8 mouse cellular contexts compared by ENCODE assay signal in the genomic region with DNA sequence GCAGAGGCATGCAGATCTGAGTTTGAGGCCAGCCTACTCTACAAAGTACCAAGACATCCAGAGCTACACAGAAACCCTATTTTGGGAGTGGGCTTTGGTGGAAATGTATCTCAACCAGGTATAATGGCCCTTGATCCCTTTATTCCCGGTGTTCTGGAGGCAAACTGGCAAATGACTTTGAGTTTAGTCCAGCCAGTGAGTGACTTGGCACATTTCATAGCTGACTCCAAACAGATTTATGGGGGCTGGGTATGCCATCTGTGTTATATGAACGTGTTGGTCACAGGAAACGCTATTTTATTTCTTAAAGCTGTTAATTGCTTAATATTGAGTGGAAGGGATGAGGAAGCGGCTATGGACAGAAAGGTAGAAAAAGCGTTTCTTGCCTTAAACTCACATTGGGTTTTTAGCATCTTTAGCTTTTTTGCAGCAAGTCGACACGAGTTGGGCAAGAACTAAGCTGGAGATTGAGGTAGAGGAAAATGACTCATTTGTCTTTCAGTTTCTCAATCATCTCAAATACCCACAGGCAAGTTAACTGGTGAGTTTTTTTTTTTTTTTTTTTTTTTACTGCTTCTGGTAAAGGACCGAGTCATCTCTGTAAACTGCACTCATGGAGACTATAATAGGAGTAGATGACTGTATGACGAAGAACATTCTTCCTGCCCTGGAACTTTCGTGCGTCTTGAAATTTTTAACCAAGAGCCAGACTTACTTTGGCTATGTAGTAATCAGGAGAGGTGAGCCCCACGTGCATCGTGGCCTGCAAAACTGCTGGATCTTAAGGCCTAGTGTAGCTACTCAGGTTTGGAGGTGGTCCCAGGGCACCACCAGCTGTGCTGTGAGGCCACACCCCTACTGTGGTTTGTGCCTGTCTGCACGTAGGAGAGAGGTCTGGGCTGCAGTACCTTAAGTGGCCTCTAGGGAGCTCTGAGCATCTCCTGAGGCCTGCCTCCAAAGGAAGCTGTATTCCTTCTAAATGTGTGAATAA. TPM values are rescaled to one million over a fixed set of nuclear protein-coding genes. Genes with fewer than 3 reads are reported as not detected.
DNase-seq lines count a peak whose midpoint lies in the region; ATAC-seq and TF ChIP-seq lines count a peak whose summit lies in the region.

No protein-coding gene starts in this region.

- ATAC-seq in G1E (ENCODE audit: extremely low read depth, insufficient number of reproducible peaks, low FRiP score, poor library complexity, severe bottlenecking), result peak; percentile 56
- no peak for ATAC-seq in forebrain, embryonic 15.5 days (replicated peaks)
- ATAC-seq in lung, embryonic 15.5 days (ENCODE audit: borderline replicate concordance, extremely low read depth, low FRiP score, low TSS enrichment), result 0 out of 2 replicates have a peak, but pooled peaks have one; percentile 25

- H3K27me3 ChIP-seq in G1E (ENCODE audit: insufficient read depth, low read length), result no peaks in the 10 kb centered on the region
- H3K27me3 ChIP-seq in forebrain, embryonic 15.5 days, result no peaks in the 10 kb centered on the region
- H3K27me3 ChIP-seq in lung, embryonic 15.5 days, result no peaks in the 10 kb centered on the region
- H3K27me3 ChIP-seq in thymus, adult 2 months (ENCODE audit: control insufficient read depth, insufficient read depth, low read length), result no peaks in the 10 kb centered on the region

- TF ChIP-seq POLR2A in olfactory bulb, adult 2 months (IDR thresholded peaks at IDR 0.05; ENCODE audit: insufficient read depth, low read depth, low read length), result no peak
- no peak for TF ChIP-seq POLR2A in thymus, adult 2 months (IDR thresholded peaks at IDR 0.05; ENCODE audit: control insufficient read depth, extremely low read depth, insufficient read depth, low read length, poor library complexity)

- peak overlapping the region; percentile 98 for H3K27ac ChIP-seq in forebrain, embryonic 15.5 days (replicated peaks)
- peak overlapping the region; percentile 75 for H3K27ac ChIP-seq in lung, embryonic 15.5 days
- H3K27ac ChIP-seq in olfactory bulb, adult 2 months (ENCODE audit: insufficient read depth, low read depth, low read length), result no peak overlapping the region
- no peak overlapping the region for H3K27ac ChIP-seq in thymus, adult 2 months (ENCODE audit: control insufficient read depth, insufficient read depth, low read length)

- DNase-seq in G1E (ENCODE audit: low spot score), result peak; percentile 62
- peak; percentile 83 for DNase-seq in cerebellum, adult 11-12 months
- peak; percentile 83 to 90 for DNase-seq in heart, postnatal 14 days
- peak; percentile 86 for DNase-seq in layer of hippocampus, adult 11-12 months (ENCODE audit: low spot score)
- DNase-seq in thymus, adult 2 months, result peak; percentile 89

- peak; percentile 98 for TF ChIP-seq CTCF in G1E (IDR thresholded peaks at IDR 0.05; ENCODE audit: low read depth, low read length)
- peak; percentile 39; the same call in 1 of the 2 replicates for TF ChIP-seq CTCF in olfactory bulb, adult 2 months (IDR thresholded peaks at IDR 0.05; ENCODE audit: insufficient read depth, low read depth, low read length)
- peak; percentile 84; the same call in 1 of the 2 replicates for TF ChIP-seq CTCF in thymus, adult 2 months (IDR thresholded peaks at IDR 0.05; ENCODE audit: borderline replicate concordance, control insufficient read depth, extremely low read depth, insufficient read depth, low read length, poor library complexity)

- intact Hi-C loops in heart, postnatal 14 days (cut with DNase I), result loop anchor here (5.0 kb wide), 1 partner anchor 42 kb away; a partner anchor contains a TSS

- H3K9me3 ChIP-seq in G1E (replicated peaks), result no peaks in the 10 kb centered on the region
- H3K9me3 ChIP-seq in forebrain, embryonic 15.5 days, result no peaks in the 10 kb centered on the region
- H3K9me3 ChIP-seq in lung, embryonic 15.5 days, result no peaks in the 10 kb centered on the region

- peak overlapping the region; percentile 99 for H3K4me3 ChIP-seq in G1E (ENCODE audit: low read depth, low read length)
- peak overlapping the region; percentile 93 for H3K4me3 ChIP-seq in forebrain, embryonic 15.5 days
- H3K4me3 ChIP-seq in lung, embryonic 15.5 days, result peak overlapping the region; percentile 73
- H3K4me3 ChIP-seq in olfactory bulb, adult 2 months (ENCODE audit: insufficient read depth, low read depth, low read length), result no peak overlapping the region
- H3K4me3 ChIP-seq in thymus, adult 2 months (ENCODE audit: control insufficient read depth, insufficient read depth, low read length), result no peak overlapping the region

- H3K4me1 ChIP-seq in G1E (ENCODE audit: insufficient read depth, low read depth, low read length), result peaks cover 64% of the 10 kb centered on the region
- peaks cover 58% of the 10 kb centered on the region for H3K4me1 ChIP-seq in forebrain, embryonic 15.5 days
- H3K4me1 ChIP-seq in lung, embryonic 15.5 days, result peaks cover 56% of the 10 kb centered on the region
- H3K4me1 ChIP-seq in olfactory bulb, adult 2 months (ENCODE audit: control insufficient read depth, insufficient read depth, low read length), result peaks cover 25% of the 10 kb centered on the region
- H3K4me1 ChIP-seq in thymus, adult 2 months (replicated peaks; ENCODE audit: control insufficient read depth, insufficient read depth, low read length), result peaks cover 19% of the 10 kb centered on the region

- peak overlapping the region; percentile 90; the same call in 1 of the 2 replicates for H3K9ac ChIP-seq in forebrain, embryonic 15.5 days (replicated peaks)
- no peak overlapping the region for H3K9ac ChIP-seq in lung, embryonic 15.5 days

- H3K36me3 ChIP-seq in G1E (replicated peaks), result peaks cover 69% of the 10 kb centered on the region
- peaks cover 2% of the 10 kb centered on the region; the same call in 1 of the 2 replicates for H3K36me3 ChIP-seq in forebrain, embryonic 15.5 days
- peaks cover 15% of the 10 kb centered on the region for H3K36me3 ChIP-seq in lung, embryonic 15.5 days
- H3K36me3 ChIP-seq in thymus, adult 2 months (ENCODE audit: control insufficient read depth, insufficient read depth, low read length), result no peaks in the 10 kb centered on the region

- WGBS in forebrain, embryonic 15.5 days, result 15% methylated on average over 14 of the region's 14 CpGs
- WGBS in lung, embryonic 15.5 days, result 21% methylated on average over 14 of the region's 14 CpGs
- WGBS in olfactory bulb, adult 2 months, result 31% methylated on average over 14 of the region's 14 CpGs
- WGBS in thymus, adult 2 months, result 35% methylated on average over 14 of the region's 14 CpGs

- peak overlapping the region; percentile 77 for H3K4me2 ChIP-seq in forebrain, embryonic 15.5 days (replicated peaks)
- H3K4me2 ChIP-seq in lung, embryonic 15.5 days, result peak overlapping the region; percentile 60

RNA-seq across cellular contexts. Expression of a gene that starts 3.2 kb away (rescaled TPM):
- total RNA-seq in G1E (2014; fragmentation: Nextera tagmentation), result 434 and 515 TPM in 2 replicates
- total RNA-seq in G1E (2017), result 2,044 and 2,381 TPM in 2 replicates
- 1,891 and 2,295 TPM in 2 replicates for polyA plus RNA-seq in G1E (2012)
- polyA plus RNA-seq in forebrain, embryonic 15.5 days (2015; fragmentation: Nextera tagmentation; extraction: Ambion mirVana), result 1,184 and 1,237 TPM in 2 replicates
- total RNA-seq in heart, postnatal 14 days (2021), result 1,000 to 10,000 TPM; 1,287 to 1,327 TPM
- polyA plus RNA-seq in lung, embryonic 15.5 days (2015; fragmentation: Nextera tagmentation; extraction: Ambion mirVana), result 1,403 and 1,442 TPM in 2 replicates
- polyA plus RNA-seq in olfactory bulb, adult 2 months (2012; ENCODE audit: insufficient read depth, insufficient read length, low replicate concordance, missing spikeins), result 209 TPM in 1 of 2 replicates, not detected in the other
- 916 and 1,063 TPM in 2 replicates for polyA plus RNA-seq in thymus, adult 2 months (2012; rRNA removed)

RNA-seq across cellular contexts. Expression of a gene that starts 20.6 kb away (rescaled TPM):
- total RNA-seq in G1E (2014; fragmentation: Nextera tagmentation) (not detected in 2 replicates), G1E (2017) (not detected in 2 replicates)
- polyA plus RNA-seq in G1E (2012), result not detected in 2 replicates
- 3.4 and 4.0 TPM in 2 replicates for polyA plus RNA-seq in forebrain, embryonic 15.5 days (2015; fragmentation: Nextera tagmentation; extraction: Ambion mirVana)
- under 1 TPM; 0.05 to 0.19 TPM for total RNA-seq in heart, postnatal 14 days (2021)
- 5.4 and 6.2 TPM in 2 replicates for polyA plus RNA-seq in lung, embryonic 15.5 days (2015; fragmentation: Nextera tagmentation; extraction: Ambion mirVana)
- polyA plus RNA-seq in olfactory bulb, adult 2 months (2012; ENCODE audit: insufficient read depth, insufficient read length, low replicate concordance, missing spikeins), result not detected in 2 replicates
- polyA plus RNA-seq in thymus, adult 2 months (2012; rRNA removed), result 0.69 and 1.00 TPM in 2 replicates

RNA-seq across cellular contexts. Expression of a gene that starts 42.2 kb away (rescaled TPM):
- total RNA-seq in G1E (2014; fragmentation: Nextera tagmentation) (70.7 and 72.5 TPM in 2 replicates), G1E (2017) (25.2 and 25.7 TPM in 2 replicates)
- polyA plus RNA-seq in G1E (2012), result 7.0 and 8.8 TPM in 2 replicates
- polyA plus RNA-seq in forebrain, embryonic 15.5 days (2015; fragmentation: Nextera tagmentation; extraction: Ambion mirVana), result 188 and 191 TPM in 2 replicates
- 10 to 100 TPM; 18.5 to 22.2 TPM for total RNA-seq in heart, postnatal 14 days (2021)
- 18.3 and 21.6 TPM in 2 replicates for polyA plus RNA-seq in lung, embryonic 15.5 days (2015; fragmentation: Nextera tagmentation; extraction: Ambion mirVana)
- not detected in 2 replicates for polyA plus RNA-seq in olfactory bulb, adult 2 months (2012; ENCODE audit: insufficient read depth, insufficient read length, low replicate concordance, missing spikeins)
- 45.3 and 62.9 TPM in 2 replicates for polyA plus RNA-seq in thymus, adult 2 months (2012; rRNA removed)

Comparison
In these comparisons a context has a peak if more than half of its experiments do, and no peak if none do; other contexts are left out.
1. H3K4me3 ChIP-seq: peak in G1E (single experiment), forebrain, embryonic 15.5 days (single experiment) and lung, embryonic 15.5 days (single experiment); none in olfactory bulb, adult 2 months (single experiment) and thymus, adult 2 months (single experiment).
2. CTCF ChIP-seq: peak in every context shown above with its lines; median percentile 98 in G1E; 84 in thymus, adult 2 months; 39 in olfactory bulb, adult 2 months.
3. H3K27ac ChIP-seq: peak in forebrain, embryonic 15.5 days (single experiment) and lung, embryonic 15.5 days (single experiment); none in olfactory bulb, adult 2 months (single experiment) and thymus, adult 2 months (single experiment).
4. Peak in every context shown above with its lines, with median percentiles within 50 percentile points of each other: DNase-seq.